Mouse (Mus musculus) heart, embryonic 14.5 days (tissue): ENCODE measurements at regions not wholly inside any gene's neighbourhood (a gene's known extent, or its start where the extent isn't known, plus 50 kb on each side); places are given as distances from the start of the nearest gene placed in this dataset.

ENCODE experiments used
- ATAC-seq: fragments of 200-750 bp; cut with Nextera tagmentation; 2 replicates; pipeline ENCODE4 v1.8.0; 2017; ENCODE audit warnings: low read depth, moderate TSS enrichment; ENCODE audit not compliant: insufficient number of reproducible peaks, insufficient read depth, low FRiP score
- H3K27ac ChIP-seq, 2 experiments: fragments of 200-500 bp in 1 of 2; fragments of 300-500 bp in 1 of 2; sonication (generic) in 1 of 2; replicated peaks in 1 of 2; 2 replicates each; pipeline ENCODE4 v1.5.1; 2012 to 2014; ENCODE audit warnings: low read depth in 2 of 2, low read length in 2 of 2, control low read depth in 1 of 2, mild to moderate bottlenecking in 1 of 2, mixed read lengths in 1 of 2; ENCODE audit not compliant: control insufficient read depth in 1 of 2, insufficient read depth in 1 of 2
- H3K27me3 ChIP-seq: fragments of 300-500 bp; sonication (generic); 2 replicates; pipeline ENCODE4 v1.6.1; 2014; ENCODE audit warnings: mild to moderate bottlenecking, low read length, control low read depth; ENCODE audit not compliant: control insufficient read depth, insufficient read depth
- H3K36me3 ChIP-seq: fragments of 300-500 bp; sonication (generic); 2 replicates; pipeline ENCODE4 v1.6.1; 2014; ENCODE audit warnings: mild to moderate bottlenecking, control low read depth, low read length, mixed read lengths; ENCODE audit not compliant: control insufficient read depth, insufficient read depth
- H3K4me1 ChIP-seq, 2 experiments: fragments of 200-500 bp in 1 of 2; fragments of 300-500 bp in 1 of 2; sonication (generic) in 1 of 2; 2 replicates each; pipeline ENCODE4 v1.6.1; 2012 to 2014; ENCODE audit warnings: low read length in 2 of 2, control low read depth in 1 of 2, mixed read lengths in 1 of 2; ENCODE audit not compliant: control insufficient read depth in 2 of 2, insufficient read depth in 2 of 2
- H3K4me2 ChIP-seq: fragments of 300-500 bp; sonication (generic); 2 replicates; pipeline ENCODE4 v1.6.1; 2014; ENCODE audit warnings: mild to moderate bottlenecking, low read length
- H3K4me3 ChIP-seq, 2 experiments: fragments of 200-500 bp in 1 of 2; fragments of 300-500 bp in 1 of 2; sonication (generic) in 1 of 2; 2 replicates each; pipeline ENCODE4 v1.5.1; 2012 to 2014; ENCODE audit warnings: low read length in 2 of 2, mild to moderate bottlenecking in 2 of 2, control low read depth in 1 of 2, low read depth in 1 of 2, moderate library complexity in 1 of 2; ENCODE audit not compliant: control insufficient read depth in 1 of 2, insufficient read depth in 1 of 2
- H3K9ac ChIP-seq: fragments of 300-500 bp; sonication (generic); 2 replicates; pipeline ENCODE4 v1.6.1; 2014; ENCODE audit warnings: mild to moderate bottlenecking, low read length
- H3K9me3 ChIP-seq: fragments of 300-500 bp; sonication (generic); 2 replicates; pipeline ENCODE4 v1.6.1; 2016; ENCODE audit warnings: low read length, control low read depth; ENCODE audit not compliant: control insufficient read depth
- WGBS: fragments of 180-500 bp; shearing (Covaris S2); extraction: QIAGEN DNeasy Blood & Tissue Kit; methylation state at CpG from one replicate; pipeline ENCODE4 v1.1.7; 2014; 5-methylcytosine and 5-hydroxymethylcytosine counted together

- Histone ChIP-seq H3K4me1 (peaks cover 2 to 15% of the 10 kb centered on the region in 2 experiments), H3K27ac (no peak overlapping the region), H3K4me2 (no peak overlapping the region), H3K9me3 (no peaks in the 10 kb centered on the region), H3K9ac (no peak overlapping the region), H3K36me3 (no peaks in the 10 kb centered on the region), H3K27me3 (no peaks in the 10 kb centered on the region), H3K4me3 (no peak overlapping the region)
- WGBS: 73% methylated on average over 6 of the region's 6 CpGs
- ATAC-seq: no peak
These were observed 225.5 kb upstream of the Prickle1 start for GRCm38 (mm10) chr15:93821236-93821635.

DNA sequence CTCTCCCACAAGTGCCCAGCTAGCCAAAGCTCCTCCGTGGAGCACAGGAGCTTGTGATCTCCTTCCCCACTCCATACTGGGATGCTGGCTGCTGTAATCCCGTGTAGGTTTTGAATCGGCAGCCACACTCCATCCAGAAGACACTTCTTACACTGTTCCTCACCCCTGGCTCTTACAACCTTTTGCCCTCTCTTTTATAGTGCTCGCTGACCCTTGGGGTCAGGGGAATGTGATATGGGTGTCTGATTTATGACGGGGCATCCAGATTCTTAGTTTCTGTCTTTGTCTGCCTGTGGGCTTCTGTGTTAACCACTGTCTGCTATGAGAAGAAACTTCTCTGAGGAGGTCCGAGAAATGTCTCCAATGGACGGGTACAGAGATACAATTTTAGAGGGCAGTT is 216.3 kb upstream of the Prickle1 start:
- Histone ChIP-seq H3K36me3 (no peaks in the 10 kb centered on the region), H3K9me3 (peaks cover 9% of the 10 kb centered on the region), H3K9ac (no peak overlapping the region), H3K27me3 (no peaks in the 10 kb centered on the region), H3K4me3 (no peak overlapping the region), H3K4me1 (no peaks in the 10 kb centered on the region), H3K27ac (no peak overlapping the region), H3K4me2 (no peak overlapping the region)
- no peak for ATAC-seq
- WGBS: 76% methylated on average over 7 of the region's 7 CpGs

DNA sequence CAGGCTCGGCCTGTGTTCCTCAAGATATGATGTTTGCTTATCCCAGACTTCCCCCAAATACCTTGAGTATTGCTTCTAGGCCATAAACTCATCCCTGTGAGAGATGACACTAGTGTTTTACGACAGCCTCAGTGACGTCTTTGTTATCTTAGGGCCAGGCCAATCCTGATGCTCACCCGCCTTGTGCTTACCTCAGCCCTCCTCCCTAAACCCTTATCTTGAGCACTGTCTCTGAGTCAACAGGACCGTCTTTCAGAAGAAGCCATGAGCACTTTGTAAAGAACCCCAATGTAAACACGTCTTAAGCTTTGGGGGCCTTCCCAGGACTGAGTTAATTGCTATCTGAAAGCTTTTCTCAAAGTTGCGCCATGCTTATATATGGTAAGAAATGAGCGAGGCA is 212.3 kb upstream of the Prickle1 start:
- WGBS: 66% methylated on average over 8 of the region's 8 CpGs

DNA sequence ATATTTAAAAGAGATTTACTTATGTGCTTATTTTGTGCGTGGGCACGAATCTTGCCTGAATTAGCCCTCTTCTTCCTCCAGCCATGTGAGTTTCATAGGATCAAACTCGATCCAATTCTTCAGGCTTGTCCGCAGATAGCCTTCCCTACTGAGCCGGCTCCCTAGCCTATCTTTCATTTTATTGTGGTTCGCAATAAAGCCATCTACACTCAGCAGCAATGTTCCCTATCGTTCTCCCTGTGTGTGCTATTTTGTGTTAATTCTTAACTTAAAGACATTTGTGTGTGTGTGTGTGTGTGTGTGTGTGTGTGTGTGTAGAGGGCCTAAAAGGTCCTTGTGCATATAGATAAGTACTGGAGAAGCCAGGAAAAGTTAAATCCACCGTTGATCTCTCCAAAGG is 211.8 kb upstream of the Prickle1 start:
- 87% methylated on average over 8 of the region's 8 CpGs for WGBS
- no peak overlapping the region for H3K4me3 ChIP-seq
- no peak overlapping the region for H3K9ac ChIP-seq
- H3K9me3 ChIP-seq: no peaks in the 10 kb centered on the region
- no peaks in the 10 kb centered on the region for H3K4me1 ChIP-seq
- no peaks in the 10 kb centered on the region for H3K36me3 ChIP-seq
- no peak overlapping the region for H3K4me2 ChIP-seq
- H3K27ac ChIP-seq: no peak overlapping the region
- H3K27me3 ChIP-seq: no peaks in the 10 kb centered on the region
- ATAC-seq: no peak

More for the DNA sequence above, 212.3 kb upstream of the Prickle1 start:
- Histone ChIP-seq H3K9ac (no peak overlapping the region), H3K27me3 (no peaks in the 10 kb centered on the region), H3K9me3 (no peaks in the 10 kb centered on the region), H3K36me3 (no peaks in the 10 kb centered on the region), H3K27ac (no peak overlapping the region), H3K4me1 (no peaks in the 10 kb centered on the region), H3K4me2 (no peak overlapping the region), H3K4me3 (no peak overlapping the region)
- ATAC-seq: no peak

DNA sequence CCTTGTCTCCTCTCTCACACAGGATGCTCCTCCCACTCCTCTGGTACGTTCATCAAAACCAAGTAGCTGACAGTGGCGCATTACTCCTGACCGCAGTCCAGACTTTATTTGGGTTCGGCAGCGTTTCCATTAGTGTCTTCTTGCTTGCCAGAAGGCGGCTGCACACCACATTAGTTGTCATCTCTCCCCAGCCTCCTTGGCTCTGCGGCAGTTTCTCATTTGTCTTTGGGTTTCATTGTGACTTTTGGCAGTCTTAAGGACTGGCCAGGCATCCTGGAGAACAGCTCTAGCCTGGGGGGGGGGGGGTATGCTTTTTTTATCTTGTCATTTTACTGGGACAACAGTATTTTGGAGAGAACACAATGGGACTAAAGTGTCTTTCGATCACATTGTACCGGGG is 209.0 kb upstream of the Prickle1 start:
- no peaks in the 10 kb centered on the region for H3K27me3 ChIP-seq
- no peaks in the 10 kb centered on the region for H3K36me3 ChIP-seq
- H3K9ac ChIP-seq: no peak overlapping the region
- no peak overlapping the region for H3K27ac ChIP-seq
- no peak overlapping the region for H3K4me3 ChIP-seq
- ATAC-seq: no peak
- H3K4me2 ChIP-seq: no peak overlapping the region
- WGBS: 81% methylated on average over 9 of the region's 9 CpGs
- H3K4me1 ChIP-seq: no peaks in the 10 kb centered on the region
- H3K9me3 ChIP-seq: no peaks in the 10 kb centered on the region

DNA sequence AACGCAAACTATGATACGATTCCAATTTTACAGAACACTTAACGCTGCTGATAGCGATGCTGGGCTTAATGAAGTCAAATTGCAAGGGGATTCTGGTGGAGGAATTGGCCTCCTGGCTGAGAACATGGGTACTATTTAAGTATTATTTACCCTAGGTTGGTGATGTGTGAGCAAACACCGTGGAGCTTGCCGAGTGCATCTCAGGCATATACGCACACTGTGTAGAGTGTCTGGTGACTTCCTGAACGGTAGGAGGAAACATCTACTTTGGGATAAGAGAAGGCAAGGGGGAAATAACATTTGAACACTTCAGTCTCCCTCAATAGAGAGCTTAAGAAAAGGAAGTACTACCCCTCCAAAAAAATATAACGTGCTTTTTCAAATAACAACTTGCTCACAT is 194.8 kb upstream of the Prickle1 start:
- ATAC-seq: no peak
- 73% methylated on average over 9 of the region's 9 CpGs for WGBS
- H3K4me1 ChIP-seq: peaks cover 0 to 2% of the 10 kb centered on the region in 2 experiments; a peak in 2 of 4 replicates
- no peak overlapping the region for H3K27ac ChIP-seq
- no peaks in the 10 kb centered on the region for H3K36me3 ChIP-seq
- H3K27me3 ChIP-seq: no peaks in the 10 kb centered on the region
- no peaks in the 10 kb centered on the region for H3K9me3 ChIP-seq
- H3K9ac ChIP-seq: no peak overlapping the region
- no peak overlapping the region for H3K4me2 ChIP-seq
- no peak overlapping the region for H3K4me3 ChIP-seq

- Histone ChIP-seq H3K27ac (no peak overlapping the region), H3K9ac (no peak overlapping the region), H3K4me2 (no peak overlapping the region), H3K27me3 (no peaks in the 10 kb centered on the region), H3K36me3 (no peaks in the 10 kb centered on the region), H3K9me3 (no peaks in the 10 kb centered on the region), H3K4me3 (no peak overlapping the region), H3K4me1 (peaks cover 0 to 2% of the 10 kb centered on the region in 2 experiments; a peak in 2 of 4 replicates)
- WGBS: 85% methylated on average over 3 of the region's 3 CpGs
- ATAC-seq: no peak
These were observed 194.1 kb upstream of the Prickle1 start for GRCm38 (mm10) chr15:93789762-93790161.

DNA sequence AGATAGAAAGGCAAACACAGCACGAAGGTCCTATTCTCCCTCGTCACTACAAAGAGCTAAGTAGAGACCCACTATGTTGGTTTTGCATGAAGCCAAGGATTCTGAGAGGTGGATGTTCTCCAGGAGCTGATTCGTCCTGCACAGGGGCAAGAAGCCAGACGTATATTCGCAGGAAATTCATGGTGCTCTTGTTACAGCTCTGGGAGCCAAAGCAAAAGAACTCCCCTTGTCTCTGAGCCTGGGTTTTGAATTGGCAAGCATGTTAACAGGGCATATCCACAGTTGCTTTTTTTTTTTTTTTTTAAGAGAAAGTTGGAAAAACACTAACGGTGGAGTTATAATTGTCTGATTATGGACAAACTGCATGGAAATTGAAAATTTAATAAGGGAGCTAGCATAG is 191.7 kb upstream of the Prickle1 start:
- Histone ChIP-seq H3K36me3 (no peaks in the 10 kb centered on the region), H3K9me3 (no peaks in the 10 kb centered on the region), H3K4me3 (no peak overlapping the region), H3K4me2 (no peak overlapping the region), H3K27me3 (no peaks in the 10 kb centered on the region), H3K9ac (no peak overlapping the region), H3K4me1 (peaks cover 0 to 2% of the 10 kb centered on the region in 2 experiments; a peak in 2 of 4 replicates), H3K27ac (no peak overlapping the region)
- no peak for ATAC-seq
- WGBS: 83% methylated on average over 6 of the region's 6 CpGs
